Mouse (Mus musculus) adrenal gland, postnatal 10 days (tissue): ENCODE results near the gene Tab2. TPM values are rescaled to one million over a fixed set of nuclear protein-coding genes. Genes with fewer than 3 reads are reported as not detected.

ENCODE experiments used
- DNase-seq: peaks from one replicate; pipeline ENCODE4 v3.0.0; 2021; ENCODE audit warnings: mixed read lengths
- long read RNA-seq, 2 experiments: library from polyadenylated mRNA; stranded (forward); transcript quantifications; one replicate each; pipeline ENCODE4 v2.0.0; 2021
- total RNA-seq, 2 experiments: library from RNA; stranded (reverse); gene quantifications; 2 replicates each; pipeline ENCODE4 v1.2.3; 2021

Gene Tab2
- total RNA-seq = 10 to 100 TPM; 59.9 to 61.7 TPM
- long read RNA-seq, experiment 1, partial matches to known transcripts = 12 of 21 reads
- long read RNA-seq, experiment 1, other reads (novel, unspliced or antisense) = 8 of 21 reads
- long read RNA-seq, experiment 2, full-length matches to known transcripts = 3 of 7 reads
- long read RNA-seq, experiment 2, partial matches to known transcripts = 0 of 7 reads
- long read RNA-seq, experiment 2, other reads (novel, unspliced or antisense) = 4 of 7 reads

DNA sequence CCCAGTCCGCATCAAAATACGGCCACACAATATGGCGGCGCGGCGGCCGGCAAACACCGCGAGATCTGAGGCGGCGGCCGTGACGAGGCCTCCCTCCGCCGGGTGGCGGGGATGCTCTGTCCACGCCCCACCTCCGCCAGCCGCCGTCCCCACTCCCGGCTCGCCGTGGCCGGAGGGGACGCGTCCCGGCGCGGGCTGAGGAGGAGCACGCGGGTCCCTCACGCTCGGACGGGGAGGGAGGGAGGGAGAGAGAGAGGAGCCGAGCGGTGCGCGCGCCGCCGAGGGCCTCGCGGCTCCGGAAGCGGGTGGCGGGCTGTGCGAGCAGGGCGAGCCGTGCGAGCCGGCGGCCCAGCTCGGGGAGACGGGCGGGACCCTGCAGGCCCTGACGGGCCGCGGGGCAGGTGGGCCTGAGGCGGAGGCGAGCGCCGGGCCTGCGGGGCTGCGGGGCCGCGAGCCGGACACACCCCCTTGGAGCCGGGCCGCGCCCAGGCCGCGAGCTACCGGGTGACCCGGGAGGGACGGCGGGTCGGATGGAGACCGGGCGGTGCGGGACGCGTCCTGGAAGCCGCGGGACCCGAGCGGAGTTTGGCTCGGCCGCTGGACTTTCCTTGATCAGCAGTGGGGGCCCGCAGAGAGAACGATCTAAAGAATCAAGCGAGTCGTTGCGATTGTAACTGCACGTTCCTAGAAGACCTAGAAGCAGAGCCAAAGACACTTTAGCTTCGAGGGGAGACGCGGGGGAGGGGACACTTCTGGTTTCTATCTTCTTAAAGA is at the start of gene Tab2:
Gene Tab2, minus strand, starts transcription at position 3 of the 774 bp plus-strand sequence.
- peak; percentile 94 for DNase-seq

DNA sequence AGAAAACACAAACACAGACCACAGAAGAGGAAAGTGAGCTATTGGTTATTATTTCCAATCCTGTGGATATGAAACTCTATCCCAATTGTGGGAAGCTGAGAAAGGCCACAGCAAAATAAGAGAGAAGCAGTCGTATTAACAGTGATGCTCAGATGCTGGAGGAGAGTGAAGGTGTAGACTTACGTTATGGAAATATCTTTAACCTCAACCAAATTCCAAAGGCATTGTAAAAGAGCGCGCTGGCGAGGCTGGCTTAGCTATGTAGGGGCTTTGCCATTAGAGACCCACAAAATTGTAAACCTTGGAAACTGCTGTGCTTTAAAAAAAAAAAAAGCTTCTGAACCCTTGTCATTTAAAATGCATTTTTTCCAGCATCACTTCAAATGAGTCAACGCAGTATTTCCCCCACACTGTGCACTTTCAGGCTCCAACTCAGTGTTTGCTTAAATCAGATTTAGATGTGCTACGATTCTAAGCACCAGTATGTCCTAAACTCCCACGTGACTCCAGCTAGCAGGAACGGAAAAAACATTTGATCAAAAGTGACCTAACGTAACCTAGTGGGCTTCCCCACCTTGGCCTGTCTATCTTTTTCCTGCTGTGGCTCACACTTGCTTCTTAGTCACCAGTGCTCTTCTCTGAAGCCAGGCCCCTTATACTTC is 36.4 kb upstream of the Tab2 start:
- DNase-seq = no peak

GRCm38 (mm10) chr10:7991596-7991995 is 35.6 kb upstream of the Tab2 start:
- DNase-seq = no peak

- DNase-seq = no peak
Observed at GRCm38 (mm10) chr10:7987521-7987920, 31.5 kb upstream of the Tab2 start.

DNA sequence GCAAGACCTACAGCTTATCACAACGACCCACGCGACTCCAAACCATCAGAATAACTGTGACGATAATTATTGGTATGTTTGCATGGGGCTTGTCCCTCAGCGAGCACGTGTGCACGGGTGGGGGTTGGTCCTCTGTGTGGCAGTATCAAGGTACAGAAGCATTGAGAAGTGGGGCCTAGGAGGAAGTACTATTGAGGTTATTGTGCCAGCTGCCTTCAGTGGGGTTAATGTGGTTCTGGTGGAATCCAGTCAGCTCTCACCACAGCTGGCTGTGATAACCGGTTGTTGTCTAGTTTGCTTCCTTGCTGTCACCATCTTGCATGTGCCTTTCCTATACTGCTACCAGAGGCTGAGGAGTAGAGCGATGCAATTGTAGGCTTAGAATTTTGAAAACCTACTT is 20.4 kb upstream of the Tab2 start:
- no peak for DNase-seq

DNA sequence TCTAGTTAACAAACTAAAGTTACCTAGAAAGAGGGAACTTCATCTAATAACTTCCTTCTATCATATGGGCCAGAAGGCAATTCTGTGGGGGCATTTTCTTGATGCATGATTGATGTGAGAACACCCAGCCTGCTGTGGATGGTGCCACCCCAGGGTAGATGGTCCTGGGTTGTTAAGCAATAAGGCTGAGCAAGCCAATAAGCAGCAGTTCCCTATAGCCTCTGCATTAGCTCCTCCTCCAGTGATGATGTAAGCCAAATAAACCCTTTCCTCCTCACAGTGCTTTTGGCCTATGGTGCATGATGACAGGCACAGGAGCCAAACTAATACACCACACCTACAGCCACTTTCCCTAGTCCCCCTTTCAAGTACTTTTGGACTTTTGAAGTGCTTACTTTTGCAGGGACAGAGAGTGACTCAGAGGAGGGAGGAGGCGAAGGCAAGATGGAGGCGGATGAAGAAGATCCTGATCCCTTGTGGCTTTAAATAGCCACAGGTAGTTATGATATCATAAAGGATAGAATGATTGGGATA is 12.8 kb upstream of the Tab2 start:
- no peak for DNase-seq

- no peak for DNase-seq
Observed at GRCm38 (mm10) chr10:7967096-7967495, 11.1 kb upstream of the Tab2 start.

GRCm38 (mm10) chr10:7959073-7959472 is 3.0 kb upstream of the Tab2 start:
- no peak for DNase-seq

GRCm38 (mm10) chr10:7955634-7956121 is 352 bp downstream of the Tab2 start:
- peak; percentile 64 for DNase-seq

DNA sequence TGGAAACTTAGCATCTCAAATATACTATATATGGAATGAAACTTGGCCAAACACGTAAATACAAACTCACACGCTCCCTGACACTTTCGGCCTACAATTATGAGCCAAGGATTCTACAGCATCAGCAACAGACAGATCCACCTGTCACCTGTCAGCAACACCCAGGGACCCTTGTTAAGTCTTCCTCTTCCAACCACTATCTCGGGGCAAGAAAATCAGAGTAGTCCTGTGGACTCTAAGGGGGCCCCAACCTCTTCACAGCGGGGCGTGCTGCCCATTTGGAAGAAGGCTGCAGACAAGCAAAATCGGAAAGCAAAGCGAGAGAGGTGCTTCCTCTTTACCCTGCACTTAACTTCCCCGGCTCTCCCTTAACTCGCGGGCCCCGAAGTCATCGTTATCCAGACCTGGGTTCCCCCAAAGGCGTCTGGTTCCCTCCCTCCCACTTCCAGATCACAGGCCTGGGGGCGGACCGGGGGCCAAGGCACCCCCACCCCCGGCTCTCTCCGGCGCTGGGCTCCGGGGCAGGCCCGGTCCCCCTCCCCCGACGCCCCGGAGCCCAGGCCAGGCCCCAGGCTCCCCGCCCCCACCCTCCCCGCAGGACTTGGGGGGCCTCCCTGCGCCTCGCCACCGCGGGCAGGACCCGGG is 919 bp downstream of the Tab2 start:
- peak; percentile 62 for DNase-seq

DNA sequence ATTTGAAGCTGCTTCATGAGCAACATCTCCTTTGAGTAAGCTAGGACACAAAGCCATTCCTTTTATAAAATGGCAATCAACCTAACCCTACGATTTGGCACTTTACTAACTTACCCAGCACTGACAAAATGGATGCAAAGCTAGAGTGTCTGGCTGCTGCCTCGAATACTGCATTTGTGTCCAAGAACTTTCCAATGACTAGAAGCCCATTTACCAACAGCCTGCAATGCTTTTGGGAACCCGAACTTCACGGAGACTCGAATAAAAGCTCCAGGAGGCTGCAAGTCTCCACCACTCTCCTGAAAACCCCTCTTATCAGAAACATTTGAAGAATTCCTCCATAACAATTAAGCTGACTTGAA is 1.4 kb downstream of the Tab2 start:
- DNase-seq = peak; percentile 6

- DNase-seq = peak; percentile 8
Observed at GRCm38 (mm10) chr10:7943006-7943405, 13.0 kb downstream of the Tab2 start.

- no peak for DNase-seq
Observed at GRCm38 (mm10) chr10:7936556-7937192, 19.4 kb downstream of the Tab2 start.

- no peak for DNase-seq
Observed at GRCm38 (mm10) chr10:7932958-7933357, 23.1 kb downstream of the Tab2 start.

GRCm38 (mm10) chr10:7928996-7929395 is 27.0 kb downstream of the Tab2 start:
- DNase-seq = no peak

DNA sequence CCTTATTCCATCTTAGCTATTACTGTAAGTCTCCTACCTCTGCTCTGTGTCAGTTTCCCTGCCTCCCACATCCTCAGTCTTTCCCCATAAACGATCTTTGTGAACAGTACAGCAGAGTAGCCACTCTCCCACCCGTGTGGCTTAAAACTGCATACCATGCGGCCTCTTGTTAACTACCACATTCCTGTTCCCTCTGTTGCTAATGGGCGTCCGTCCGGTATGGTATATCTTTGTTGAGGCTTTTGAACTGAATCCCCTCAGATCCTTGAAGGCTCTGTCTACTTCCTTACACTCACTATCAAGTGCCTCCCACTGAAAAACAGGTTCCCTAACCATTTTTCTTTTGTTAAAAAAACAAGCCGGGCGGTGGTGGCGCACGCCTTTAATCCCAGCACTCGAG is 30.5 kb downstream of the Tab2 start:
- DNase-seq = no peak

GRCm38 (mm10) chr10:7923433-7923832 is 32.6 kb downstream of the Tab2 start:
- no peak for DNase-seq

GRCm38 (mm10) chr10:7911268-7911667 is 44.8 kb downstream of the Tab2 start:
- peak; percentile 26 for DNase-seq

DNA sequence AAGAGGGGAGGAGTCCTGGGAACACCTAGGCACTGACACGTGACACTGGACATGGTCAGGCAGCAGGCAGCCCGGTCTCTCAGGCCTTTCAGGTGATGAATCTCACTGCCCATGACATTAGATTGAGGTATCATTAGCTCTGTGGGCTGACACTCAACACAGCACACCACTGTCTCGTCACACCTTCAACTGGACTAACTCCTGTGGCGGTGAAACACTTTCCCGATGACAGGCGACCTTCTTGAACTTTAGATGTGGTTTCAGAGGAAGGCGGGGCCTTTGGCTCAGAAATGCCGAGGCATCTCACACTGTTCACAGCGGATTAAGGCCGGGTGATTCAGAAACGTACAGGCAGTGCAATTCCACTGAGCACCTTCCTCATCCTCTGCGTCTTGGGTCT is 48.9 kb downstream of the Tab2 start:
- no peak for DNase-seq

GRCm38 (mm10) chr10:7904157-7904556 is 51.9 kb downstream of the Tab2 start:
- DNase-seq = no peak

DNA sequence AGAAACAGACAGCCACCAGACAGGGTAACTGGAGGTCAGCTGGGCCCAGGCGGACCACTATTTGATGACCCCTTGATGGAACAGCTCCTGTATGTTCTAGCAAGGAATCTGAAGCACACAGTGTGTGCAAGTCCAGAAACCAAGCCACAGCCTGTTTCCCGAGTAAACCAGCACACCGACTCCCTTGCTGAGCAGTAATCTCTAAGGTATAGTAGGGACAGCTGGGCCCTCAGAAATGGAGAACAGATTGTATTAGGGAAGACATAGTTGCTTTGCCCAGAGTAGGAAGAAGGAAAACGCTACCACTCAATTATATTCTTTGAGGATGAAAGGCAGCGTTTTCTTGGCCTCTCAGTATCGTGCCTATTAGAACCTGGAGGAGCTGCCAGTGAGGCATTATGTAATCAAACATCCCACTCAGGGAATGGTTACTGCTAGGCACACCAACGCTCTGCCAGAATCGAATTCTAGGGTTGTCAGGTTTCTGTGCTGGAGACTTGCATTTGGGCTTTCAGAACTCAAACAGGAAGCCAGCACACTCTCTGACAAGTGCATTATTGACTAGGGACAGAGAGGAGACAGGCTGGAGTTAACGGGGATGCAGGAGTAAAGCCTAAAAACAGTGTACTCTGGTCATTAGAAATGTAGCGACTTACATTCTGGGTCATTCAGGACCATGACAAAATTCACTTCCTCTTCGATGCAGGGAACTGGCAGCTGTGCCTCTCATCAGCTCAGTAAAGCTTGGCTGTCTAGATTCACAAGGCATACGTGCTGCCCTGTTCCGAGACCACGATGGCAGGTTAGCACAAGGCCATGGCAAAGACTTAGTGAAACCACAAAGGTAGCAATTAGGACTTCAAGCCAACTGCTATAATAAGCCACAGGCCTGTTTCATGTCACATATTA is 55.1 kb downstream of the Tab2 start:
- DNase-seq = no peak
